Mouse (Mus musculus): ENCODE measurements at regions not wholly inside any gene's neighbourhood (a gene's known extent, or its start where the extent isn't known, plus 50 kb on each side); places are given as distances from the start of the nearest gene placed in this dataset.

DNA sequence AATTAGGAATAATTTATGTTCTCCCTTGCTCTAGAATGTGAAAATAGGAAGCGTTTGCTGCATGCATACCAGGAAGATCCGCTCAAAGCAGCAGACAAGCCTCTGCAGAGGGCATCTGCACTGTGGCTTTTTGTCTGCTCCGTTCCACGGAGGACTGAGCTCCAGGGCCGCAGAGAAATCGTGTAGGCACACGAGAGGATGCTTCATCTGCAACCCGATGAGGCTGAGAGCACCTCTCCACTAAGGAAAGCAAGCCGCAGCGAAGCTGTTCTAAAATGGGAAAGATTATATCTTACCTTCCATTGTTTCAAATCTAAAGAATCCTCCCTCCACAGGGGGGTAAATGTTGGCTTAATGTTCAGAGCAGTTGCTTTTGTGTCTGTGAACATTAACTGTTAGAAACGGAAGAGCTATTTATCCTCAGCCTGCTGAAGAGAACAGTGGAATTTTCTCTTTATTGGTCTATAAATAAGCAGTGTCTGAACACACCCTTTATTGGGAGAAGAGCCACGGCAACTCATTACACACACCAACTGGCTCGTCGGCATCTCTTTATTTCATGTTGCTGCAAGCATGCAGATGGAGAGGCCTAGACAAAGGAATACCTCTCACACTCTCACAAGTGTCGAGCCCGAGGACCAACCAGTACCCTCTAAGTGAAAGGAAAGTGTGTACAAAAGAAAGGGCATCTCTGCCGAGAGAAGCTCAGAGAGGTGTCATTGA, 414.6 kb upstream of the Hnrnpa3 start:
- no peak overlapping the region; the same call in 1 of the 2 replicates for H3K4me2 ChIP-seq
- H3K4me1 ChIP-seq (replicated peaks), result 0 out of 2 replicates have a peak, but pooled peaks cover 4% of the 10 kb centered on the region
- peak overlapping the region; percentile 2; the same call in 1 of the 2 replicates for H3K27ac ChIP-seq
- H3K27me3 ChIP-seq, result no peaks in the 10 kb centered on the region
- no peak for ATAC-seq (replicated peaks; ENCODE audit: insufficient number of reproducible peaks, insufficient read depth, low FRiP score, low read depth)
- WGBS, result 58% methylated on average over 17 of the region's 17 CpGs
- H3K36me3 ChIP-seq, result no peaks in the 10 kb centered on the region
- no peak overlapping the region for H3K9ac ChIP-seq
- no peak overlapping the region for H3K4me3 ChIP-seq
- no peaks in the 10 kb centered on the region for H3K9me3 ChIP-seq (replicated peaks)

GRCm38 (mm10) chr2:75245256-75245655, 413.8 kb upstream of the Hnrnpa3 start:
- Histone ChIP-seq H3K4me2 (no peak overlapping the region), H3K36me3 (no peaks in the 10 kb centered on the region), H3K9me3 (replicated peaks) (no peaks in the 10 kb centered on the region), H3K27ac (no peak overlapping the region), H3K4me3 (no peak overlapping the region), H3K4me1 (replicated peaks) (0 out of 2 replicates have a peak, but pooled peaks cover 4% of the 10 kb centered on the region), H3K9ac (no peak overlapping the region), H3K27me3 (no peaks in the 10 kb centered on the region)
- WGBS, result 81% methylated on average over 6 of the region's 6 CpGs
- ATAC-seq (replicated peaks; ENCODE audit: insufficient number of reproducible peaks, insufficient read depth, low FRiP score, low read depth), result no peak

- 72% methylated on average over 5 of the region's 5 CpGs for WGBS
- H3K9ac ChIP-seq, result no peak overlapping the region
- no peak overlapping the region for H3K27ac ChIP-seq
Observed at GRCm38 (mm10) chr2:75245662-75246061, 413.4 kb upstream of the Hnrnpa3 start.

GRCm38 (mm10) chr2:75246082-75246743, 412.8 kb upstream of the Hnrnpa3 start:
- 33% methylated on average over 12 of the region's 12 CpGs for WGBS
- peak overlapping the region; percentile 16; the same call in 1 of the 2 replicates for H3K4me2 ChIP-seq
- ATAC-seq (replicated peaks; ENCODE audit: insufficient number of reproducible peaks, insufficient read depth, low FRiP score, low read depth), result no peak; the same call in 1 of the 2 replicates

More at GRCm38 (mm10) chr2:75245662-75246061, 413.4 kb upstream of the Hnrnpa3 start:
- Histone ChIP-seq H3K36me3 (no peaks in the 10 kb centered on the region), H3K4me3 (no peak overlapping the region), H3K27me3 (no peaks in the 10 kb centered on the region), H3K4me1 (replicated peaks) (0 out of 2 replicates have a peak, but pooled peaks cover 4% of the 10 kb centered on the region), H3K4me2 (no peak overlapping the region), H3K9me3 (replicated peaks) (no peaks in the 10 kb centered on the region)
- no peak for ATAC-seq (replicated peaks; ENCODE audit: insufficient number of reproducible peaks, insufficient read depth, low FRiP score, low read depth)

GRCm38 (mm10) chr2:75248251-75248650, 410.8 kb upstream of the Hnrnpa3 start:
- H3K9me3 ChIP-seq (replicated peaks), result no peaks in the 10 kb centered on the region
- H3K4me3 ChIP-seq, result no peak overlapping the region
- no peak overlapping the region for H3K4me2 ChIP-seq
- no peak overlapping the region for H3K9ac ChIP-seq
- 54% methylated on average over 5 of the region's 5 CpGs for WGBS
- H3K27me3 ChIP-seq, result no peaks in the 10 kb centered on the region
- H3K36me3 ChIP-seq, result no peaks in the 10 kb centered on the region
- ATAC-seq (replicated peaks; ENCODE audit: insufficient number of reproducible peaks, insufficient read depth, low FRiP score, low read depth), result no peak
- 0 out of 2 replicates have a peak, but pooled peaks cover 4% of the 10 kb centered on the region for H3K4me1 ChIP-seq (replicated peaks)
- no peak overlapping the region for H3K27ac ChIP-seq

More at GRCm38 (mm10) chr2:75246082-75246743, 412.8 kb upstream of the Hnrnpa3 start:
- Histone ChIP-seq H3K27ac (no peak overlapping the region), H3K9ac (no peak overlapping the region), H3K27me3 (no peaks in the 10 kb centered on the region), H3K4me3 (no peak overlapping the region), H3K4me1 (replicated peaks) (0 out of 2 replicates have a peak, but pooled peaks cover 4% of the 10 kb centered on the region), H3K9me3 (replicated peaks) (no peaks in the 10 kb centered on the region), H3K36me3 (no peaks in the 10 kb centered on the region)

GRCm38 (mm10) chr2:75250507-75250906, 408.6 kb upstream of the Hnrnpa3 start:
- no peaks in the 10 kb centered on the region for H3K27me3 ChIP-seq
- 94% methylated on average over 1 of the region's 1 CpGs for whole genome bisulfite sequencing

DNA sequence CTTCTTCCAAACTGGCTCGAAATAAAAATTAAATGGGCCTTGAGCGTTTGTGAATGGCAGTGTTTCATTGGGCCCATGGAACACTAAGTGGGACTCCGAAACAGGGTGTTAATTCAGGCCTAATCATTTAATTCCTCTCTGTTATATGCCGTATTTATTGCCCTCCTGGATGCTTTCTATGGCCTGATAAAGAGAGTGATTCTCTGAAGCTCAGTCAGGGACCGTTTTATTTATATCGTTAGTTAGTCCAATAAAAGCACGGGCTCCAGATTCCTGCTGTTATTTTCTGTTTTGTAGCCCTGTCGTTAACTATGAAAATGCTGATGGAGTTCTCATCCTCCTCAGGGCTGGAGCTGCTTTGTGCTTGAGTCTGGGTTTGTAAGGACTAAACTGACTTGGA, 406.2 kb upstream of the Hnrnpa3 start:
- H3K4me1 ChIP-seq (replicated peaks), result no peaks in the 10 kb centered on the region
- H3K4me2 ChIP-seq, result no peak overlapping the region
- no peaks in the 10 kb centered on the region for H3K36me3 ChIP-seq
- H3K9me3 ChIP-seq (replicated peaks), result no peaks in the 10 kb centered on the region
- H3K4me3 ChIP-seq, result no peak overlapping the region
- no peak overlapping the region for H3K9ac ChIP-seq
- no peaks in the 10 kb centered on the region for H3K27me3 ChIP-seq
- no peak for ATAC-seq (replicated peaks; ENCODE audit: insufficient number of reproducible peaks, insufficient read depth, low FRiP score, low read depth)
- H3K27ac ChIP-seq, result no peak overlapping the region
- WGBS, result 75% methylated on average over 8 of the region's 8 CpGs

More at GRCm38 (mm10) chr2:75250507-75250906, 408.6 kb upstream of the Hnrnpa3 start:
- Histone ChIP-seq H3K27ac (no peak overlapping the region), H3K4me1 (replicated peaks) (0 out of 2 replicates have a peak, but pooled peaks cover 4% of the 10 kb centered on the region), H3K36me3 (no peaks in the 10 kb centered on the region), H3K4me2 (no peak overlapping the region), H3K9ac (no peak overlapping the region), H3K9me3 (replicated peaks) (no peaks in the 10 kb centered on the region), H3K4me3 (no peak overlapping the region)
- no peak for ATAC-seq (replicated peaks; ENCODE audit: insufficient number of reproducible peaks, insufficient read depth, low FRiP score, low read depth)

DNA sequence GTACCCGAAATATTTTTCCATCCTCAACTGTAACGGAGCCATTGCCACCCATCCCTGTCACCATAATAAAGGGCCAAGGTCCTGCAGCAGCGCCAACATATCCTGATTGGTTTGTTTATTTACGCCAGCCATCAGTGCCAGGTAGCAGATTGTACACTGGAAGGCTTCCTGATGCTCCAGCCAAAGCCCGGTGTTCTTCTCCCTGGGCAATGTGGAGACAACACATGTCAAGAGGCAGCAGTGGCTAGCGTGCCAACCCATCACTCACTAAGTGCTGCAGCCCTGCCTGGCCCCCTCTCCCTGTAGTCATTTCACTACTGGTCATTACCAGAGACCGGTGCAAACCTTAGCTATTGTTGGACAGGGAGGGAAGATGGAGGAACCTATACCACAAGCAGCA, 393.8 kb upstream of the Hnrnpa3 start:
- Histone ChIP-seq H3K4me2 (no peak overlapping the region), H3K36me3 (no peaks in the 10 kb centered on the region), H3K4me1 (replicated peaks) (no peaks in the 10 kb centered on the region), H3K27ac (no peak overlapping the region), H3K9me3 (replicated peaks) (no peaks in the 10 kb centered on the region), H3K4me3 (no peak overlapping the region), H3K9ac (no peak overlapping the region), H3K27me3 (no peaks in the 10 kb centered on the region)
- 64% methylated on average over 7 of the region's 7 CpGs for WGBS
- ATAC-seq (replicated peaks; ENCODE audit: insufficient number of reproducible peaks, insufficient read depth, low FRiP score, low read depth), result no peak

DNA sequence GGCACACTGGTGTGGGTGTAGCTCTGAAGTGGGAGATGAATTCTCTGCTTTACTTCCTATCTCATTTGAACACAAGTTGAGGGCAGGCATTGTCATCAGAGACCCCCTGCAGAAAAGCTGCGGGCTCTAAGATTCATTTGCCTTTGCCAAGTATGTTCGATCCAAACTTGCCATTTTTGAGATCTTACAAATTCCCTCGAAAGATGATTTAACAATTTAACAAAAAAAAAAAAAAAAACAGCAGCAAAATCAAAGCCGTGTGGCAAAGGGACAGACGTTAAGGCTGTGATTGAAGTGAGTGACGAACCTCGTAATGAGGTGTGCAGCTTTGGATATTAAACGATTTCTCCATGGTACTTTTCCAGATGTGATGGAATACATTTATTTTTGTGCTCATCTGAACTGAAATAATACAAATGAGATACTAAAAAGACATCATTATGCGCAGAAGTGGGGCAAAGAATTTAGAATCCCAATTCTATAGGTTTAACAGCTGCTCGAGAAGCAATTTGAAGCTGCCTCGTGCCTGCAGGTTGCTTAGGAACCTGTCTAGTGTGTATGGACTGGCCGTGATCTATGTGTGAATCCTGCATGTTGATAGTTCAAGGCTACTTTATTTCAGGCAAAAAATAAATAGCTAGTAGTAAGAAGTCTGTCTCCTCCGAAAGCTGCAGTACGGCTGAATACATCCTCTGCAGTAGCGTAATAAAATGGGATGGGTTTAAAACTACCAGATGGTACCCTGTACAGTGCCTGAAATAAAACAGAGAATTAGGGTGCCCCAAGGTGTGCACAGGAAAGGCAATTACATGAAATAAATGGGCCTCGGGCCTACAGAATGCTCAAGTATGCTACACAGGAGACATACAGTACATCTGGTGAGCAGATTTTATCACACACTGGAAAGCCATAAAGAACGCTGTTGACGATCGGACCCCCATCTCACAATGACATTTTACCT, 393.0 kb upstream of the Hnrnpa3 start:
- H3K4me1 ChIP-seq (replicated peaks), result no peaks in the 10 kb centered on the region
- no peaks in the 10 kb centered on the region for H3K27me3 ChIP-seq
- no peaks in the 10 kb centered on the region for H3K36me3 ChIP-seq
- H3K4me2 ChIP-seq, result no peak overlapping the region
- H3K9ac ChIP-seq, result no peak overlapping the region
- 84% methylated on average over 19 of the region's 19 CpGs for WGBS
- no peaks in the 10 kb centered on the region for H3K9me3 ChIP-seq (replicated peaks)
- H3K4me3 ChIP-seq, result no peak overlapping the region
- ATAC-seq (replicated peaks; ENCODE audit: insufficient number of reproducible peaks, insufficient read depth, low FRiP score, low read depth), result no peak
- H3K27ac ChIP-seq, result no peak overlapping the region

DNA sequence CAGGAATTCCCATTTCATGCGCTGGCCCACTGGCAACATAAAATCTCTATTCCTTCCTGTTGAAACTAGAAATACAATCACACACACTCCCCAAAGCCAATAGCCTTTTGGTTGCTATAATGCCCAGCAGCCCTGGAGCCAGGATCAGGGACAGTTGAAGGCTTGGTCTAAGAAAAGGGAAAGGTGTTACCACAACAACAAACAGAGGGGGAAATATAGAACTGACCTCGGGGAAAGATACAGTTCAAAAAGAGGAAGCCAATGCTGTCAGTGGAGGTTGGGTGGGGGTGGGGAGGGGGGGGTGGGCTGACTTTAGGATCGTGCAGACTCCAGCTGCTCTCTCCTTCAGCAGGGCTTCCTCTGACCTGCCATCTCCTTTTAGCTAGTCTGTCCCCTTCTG, 391.1 kb upstream of the Hnrnpa3 start:
- H3K4me3 ChIP-seq, result no peak overlapping the region
- ATAC-seq (replicated peaks; ENCODE audit: insufficient number of reproducible peaks, insufficient read depth, low FRiP score, low read depth), result no peak
- H3K4me1 ChIP-seq (replicated peaks), result no peaks in the 10 kb centered on the region
- 69% methylated on average over 3 of the region's 3 CpGs for WGBS
- H3K9me3 ChIP-seq (replicated peaks), result no peaks in the 10 kb centered on the region
- H3K27ac ChIP-seq, result no peak overlapping the region
- H3K4me2 ChIP-seq, result no peak overlapping the region
- no peaks in the 10 kb centered on the region for H3K36me3 ChIP-seq
- H3K27me3 ChIP-seq, result no peaks in the 10 kb centered on the region
- H3K9ac ChIP-seq, result no peak overlapping the region

DNA sequence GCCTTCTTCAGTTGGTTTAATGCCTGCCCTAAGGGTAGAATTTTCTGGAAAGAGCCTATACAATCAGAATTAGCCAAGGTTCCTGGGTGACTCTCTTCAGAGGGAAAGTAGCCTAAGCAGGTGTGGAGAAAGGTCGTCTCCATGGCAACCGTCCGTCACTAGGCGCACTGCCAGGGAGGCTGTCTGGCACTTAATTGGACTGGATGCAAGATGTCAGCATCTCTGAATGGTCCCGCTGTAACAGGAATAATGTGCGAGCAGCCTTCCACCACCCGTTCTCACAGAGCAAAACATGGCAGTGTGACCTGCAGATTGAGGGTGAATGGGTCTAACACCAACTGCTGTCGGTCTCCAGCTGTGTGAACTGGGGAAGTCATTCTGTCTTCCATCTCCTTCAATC, 389.6 kb upstream of the Hnrnpa3 start:
- no peak overlapping the region for H3K4me2 ChIP-seq
- H3K27ac ChIP-seq, result no peak overlapping the region
- WGBS, result 60% methylated on average over 8 of the region's 8 CpGs
- no peak overlapping the region for H3K4me3 ChIP-seq
- no peak for ATAC-seq (replicated peaks; ENCODE audit: insufficient number of reproducible peaks, insufficient read depth, low FRiP score, low read depth)
- H3K27me3 ChIP-seq, result no peaks in the 10 kb centered on the region
- H3K36me3 ChIP-seq, result no peaks in the 10 kb centered on the region
- H3K9me3 ChIP-seq (replicated peaks), result no peaks in the 10 kb centered on the region
- no peak overlapping the region for H3K9ac ChIP-seq
- H3K4me1 ChIP-seq (replicated peaks), result no peaks in the 10 kb centered on the region
